Mouse (Mus musculus) CH12.LX (cell line): ENCODE measurements at regions not wholly inside any gene's neighbourhood (a gene's known extent, or its start where the extent isn't known, plus 50 kb on each side); places are given as distances from the start of the nearest gene placed in this dataset.

Experiments used
- DNase-seq: peaks from one replicate; pipeline ENCODE4 v3.0.0-alpha.2; 2013; ENCODE audit errors: extremely low read depth
- H3K27ac ChIP-seq: 2 replicates; pipeline ENCODE4 v1.5.1; 2012; ENCODE audit warnings: low read depth, mild to moderate bottlenecking, control low read depth, moderate library complexity; ENCODE audit not compliant: insufficient read depth
- H3K27me3 ChIP-seq: replicated peaks from 2 replicates; pipeline ENCODE3; 2012; ENCODE audit warnings: inconsistent platforms
- H3K36me3 ChIP-seq, 2 experiments: replicated peaks in 1 of 2; 2 replicates each; pipeline versions ENCODE3 to v1.6.1; 2012; ENCODE audit warnings: inconsistent platforms in 1 of 2, low read length in 1 of 2, mild to moderate bottlenecking in 1 of 2, mixed read lengths in 1 of 2, moderate library complexity in 1 of 2; ENCODE audit not compliant: control insufficient read depth in 1 of 2, insufficient read depth in 1 of 2
- H3K4me1 ChIP-seq, 2 experiments: 2 replicates each; pipeline ENCODE4 v1.6.1; 2012; ENCODE audit warnings: inconsistent platforms in 1 of 2, moderate library complexity in 1 of 2; ENCODE audit not compliant: insufficient read depth in 2 of 2, control insufficient read depth in 1 of 2
- H3K4me2 ChIP-seq: 2 replicates; pipeline ENCODE4 v1.6.1; 2012; ENCODE audit warnings: low read depth, mild to moderate bottlenecking, control low read depth; ENCODE audit not compliant: poor library complexity, insufficient read depth, severe bottlenecking
- H3K4me3 ChIP-seq, 3 experiments: fragments of 150-350 bp in 1 of 3; sonication (generic) in 1 of 3; replicated peaks in 1 of 3; 2 replicates each; pipeline versions ENCODE3 to v1.5.1; 2011 to 2012; ENCODE audit warnings: low read depth in 2 of 3, low read length in 2 of 3, mild to moderate bottlenecking in 2 of 3, moderate library complexity in 2 of 3, control low read depth in 1 of 3, improper control_type of control experiment in 1 of 3, inconsistent platforms in 1 of 3, mixed read lengths in 1 of 3; ENCODE audit not compliant: poor library complexity in 1 of 3
- H3K79me2 ChIP-seq: replicated peaks from 2 replicates; pipeline ENCODE4 v1.6.1; 2012; ENCODE audit warnings: mild to moderate bottlenecking, moderate library complexity; ENCODE audit not compliant: control insufficient read depth, poor library complexity, insufficient read depth, severe bottlenecking; ENCODE audit errors: extremely low read depth
- H3K9ac ChIP-seq: 2 replicates; pipeline ENCODE4 v1.6.1; 2012; ENCODE audit warnings: low read depth, mild to moderate bottlenecking, control low read depth, moderate library complexity; ENCODE audit not compliant: insufficient read depth
- H3K9me3 ChIP-seq: replicated peaks from 2 replicates; pipeline ENCODE3; 2012; ENCODE audit warnings: low read length, inconsistent platforms, mixed read lengths
- CHD2 ChIP-seq: IDR thresholded peaks from 2 replicates; pipeline ENCODE4 v1.6.1; 2011; ENCODE audit warnings: low read length, improper control_type of control experiment
- E2F4 ChIP-seq: IDR thresholded peaks from 2 replicates; pipeline ENCODE4 v1.6.1; 2011; ENCODE audit warnings: low read depth, low read length, improper control_type of control experiment; ENCODE audit not compliant: insufficient replicate concordance
- ELF1 ChIP-seq: IDR thresholded peaks from 2 replicates; pipeline ENCODE4 v1.6.1; 2014; ENCODE audit warnings: low read depth, mild to moderate bottlenecking, inconsistent platforms, low read length, improper control_type of control experiment
- EP300 ChIP-seq: IDR thresholded peaks from 2 replicates; pipeline ENCODE4 v1.6.1; 2011; ENCODE audit warnings: low read length, improper control_type of control experiment
- ETS1 ChIP-seq: conservative IDR thresholded peaks from 2 replicates; pipeline ENCODE4 v1.6.1; 2012; ENCODE audit warnings: low read depth, mild to moderate bottlenecking, inconsistent platforms, low read length, improper control_type of control experiment, moderate library complexity
- IRF4 ChIP-seq: IDR thresholded peaks from 2 replicates; pipeline ENCODE4 v1.6.1; 2014; ENCODE audit warnings: low read depth, mild to moderate bottlenecking, inconsistent platforms, low read length, improper control_type of control experiment
- JUN ChIP-seq: IDR thresholded peaks from 2 replicates; pipeline ENCODE4 v1.6.1; 2011; ENCODE audit warnings: low read depth, mild to moderate bottlenecking, low read length, improper control_type of control experiment, moderate library complexity; ENCODE audit not compliant: insufficient read depth
- JUND ChIP-seq: conservative IDR thresholded peaks from 2 replicates; pipeline ENCODE4 v1.6.1; 2011; ENCODE audit warnings: low read depth, low read length, improper control_type of control experiment
- KAT2A ChIP-seq: IDR thresholded peaks from 2 replicates; pipeline ENCODE4 v1.6.1; 2012; ENCODE audit warnings: low read length, improper control_type of control experiment, inconsistent platforms; ENCODE audit not compliant: insufficient replicate concordance
- MAFK ChIP-seq: IDR thresholded peaks from 2 replicates; pipeline ENCODE4 v1.6.1; 2011; ENCODE audit warnings: low read length, improper control_type of control experiment; ENCODE audit not compliant: insufficient replicate concordance
- MXI1 ChIP-seq: IDR thresholded peaks from 2 replicates; pipeline ENCODE4 v1.6.1; 2011; ENCODE audit warnings: mild to moderate bottlenecking, low read depth, low read length, improper control_type of control experiment
- PAX5 ChIP-seq: IDR thresholded peaks from 2 replicates; pipeline ENCODE4 v1.6.1; 2012; ENCODE audit warnings: low read length, inconsistent platforms, mixed read lengths
- RAD21 ChIP-seq: IDR thresholded peaks from 2 replicates; pipeline ENCODE4 v1.6.1; 2011; ENCODE audit warnings: low read depth, mild to moderate bottlenecking, low read length, improper control_type of control experiment, moderate library complexity
- RCOR1 ChIP-seq: conservative IDR thresholded peaks from 2 replicates; pipeline ENCODE4 v1.6.1; 2012; ENCODE audit warnings: low read depth, mild to moderate bottlenecking, inconsistent platforms, low read length, improper control_type of control experiment
- SIN3A ChIP-seq: IDR thresholded peaks from 2 replicates; pipeline ENCODE4 v1.6.1; 2012; ENCODE audit warnings: low read length, improper control_type of control experiment, inconsistent platforms
- SMC3 ChIP-seq: IDR thresholded peaks from 2 replicates; pipeline ENCODE4 v1.6.1; 2011; ENCODE audit warnings: low read depth, low read length, improper control_type of control experiment
- TBP ChIP-seq: conservative IDR thresholded peaks from 2 replicates; pipeline ENCODE4 v1.6.1; 2011; ENCODE audit warnings: low read depth, low read length, improper control_type of control experiment
- TCF12 ChIP-seq: IDR thresholded peaks from 2 replicates; pipeline ENCODE4 v1.6.1; 2014; ENCODE audit warnings: low read depth, mild to moderate bottlenecking, inconsistent platforms, low read length, improper control_type of control experiment
- UBTF ChIP-seq: IDR thresholded peaks from 2 replicates; pipeline ENCODE4 v1.6.1; 2012; ENCODE audit warnings: low read depth, mild to moderate bottlenecking, inconsistent platforms, low read length, improper control_type of control experiment, moderate library complexity
- USF2 ChIP-seq: conservative IDR thresholded peaks from 2 replicates; pipeline ENCODE4 v1.6.1; 2011; ENCODE audit warnings: low read depth, low read length, improper control_type of control experiment
- ZMIZ1 ChIP-seq: IDR thresholded peaks from 2 replicates; pipeline ENCODE4 v1.6.1; 2012; ENCODE audit warnings: low read depth, mild to moderate bottlenecking, inconsistent platforms, low read length, improper control_type of control experiment
- ZNF384 ChIP-seq: IDR thresholded peaks from 2 replicates; pipeline ENCODE4 v1.6.1; 2012; ENCODE audit warnings: low read depth, low read length, improper control_type of control experiment, inconsistent platforms
- dilution Hi-C: fragments of 300-500 bp; cut with MboI; formaldehyde crosslinking; loops from 2 replicates; pipeline ENCODE4 v1.14.3; 2020; ENCODE audit warnings: low sequenced_read_pairs; ENCODE audit not compliant: extremely low pct_unique_long_range_greater_than_20kb, extremely low pct_ligation_motif_present
- in situ Hi-C: fragments of 300-500 bp; cut with MboI; formaldehyde crosslinking; loops from 3 replicates; pipeline ENCODE4 v1.14.3; 2019; ENCODE audit warnings: low sequenced_read_pairs, low pct_ligation_motif_present, low pct_unique_long_range_greater_than_20kb, mixed read lengths

GRCm38 (mm10) chr17:3006662-3007061 lies 108.1 kb upstream of the Scaf8 start:
- Histone ChIP-seq H3K4me2 (no peak overlapping the region), H3K27me3 (no peaks in the 10 kb centered on the region), H3K36me3 (no peaks in the 10 kb centered on the region), H3K27ac (no peak overlapping the region), H3K9me3 (peaks cover 2% of the 10 kb centered on the region), H3K9ac (no peak overlapping the region), H3K79me2 (no peaks in the 10 kb centered on the region), H3K4me3 (no peak overlapping the region), H3K4me1 (no peaks in the 10 kb centered on the region; a peak in 1 of 4 replicates)
- in situ Hi-C loops (no loop called here), dilution Hi-C loops (no loop called here)
- TF ChIP-seq ZMIZ1 (no peak), TBP (no peak), SIN3A (no peak), RCOR1 (no peak), SMC3 (no peak), ELF1 (no peak), E2F4 (no peak), TCF12 (no peak), CHD2 (no peak), EP300 (no peak), ETS1 (no peak), KAT2A (no peak)
- DNase-seq: no peak

GRCm38 (mm10) chr17:3007234-3007633 lies 107.5 kb upstream of the Scaf8 start:
- no peak overlapping the region for H3K4me2 ChIP-seq
- dilution Hi-C loops (no loop called here), in situ Hi-C loops (no loop called here)
- DNase-seq: no peak
- H3K27me3 ChIP-seq: no peaks in the 10 kb centered on the region
- no peak overlapping the region for H3K9ac ChIP-seq
- H3K79me2 ChIP-seq: no peaks in the 10 kb centered on the region
- no peaks in the 10 kb centered on the region; a peak in 1 of 4 replicates for H3K4me1 ChIP-seq
- no peak overlapping the region for H3K4me3 ChIP-seq
- H3K36me3 ChIP-seq: no peaks in the 10 kb centered on the region
- H3K27ac ChIP-seq: no peak overlapping the region
- peaks cover 2% of the 10 kb centered on the region for H3K9me3 ChIP-seq
- TF ChIP-seq IRF4 (no peak), E2F4 (no peak), SIN3A (no peak), CHD2 (no peak), UBTF (no peak), MAFK (no peak), TBP (no peak), ZNF384 (no peak), PAX5 (no peak), MXI1 (no peak), USF2 (no peak), RCOR1 (no peak), JUN (no peak), RAD21 (no peak), JUND (no peak)
